Mouse (Mus musculus) heart, adult 11 months (tissue): ENCODE measurements at regions not wholly inside any gene's neighbourhood (a gene's known extent, or its start where the extent isn't known, plus 50 kb on each side); places are given as distances from the start of the nearest gene placed in this dataset.

Experiments
- DNase-seq: peaks from one replicate; pipeline ENCODE4 v3.0.0; 2022

DNA sequence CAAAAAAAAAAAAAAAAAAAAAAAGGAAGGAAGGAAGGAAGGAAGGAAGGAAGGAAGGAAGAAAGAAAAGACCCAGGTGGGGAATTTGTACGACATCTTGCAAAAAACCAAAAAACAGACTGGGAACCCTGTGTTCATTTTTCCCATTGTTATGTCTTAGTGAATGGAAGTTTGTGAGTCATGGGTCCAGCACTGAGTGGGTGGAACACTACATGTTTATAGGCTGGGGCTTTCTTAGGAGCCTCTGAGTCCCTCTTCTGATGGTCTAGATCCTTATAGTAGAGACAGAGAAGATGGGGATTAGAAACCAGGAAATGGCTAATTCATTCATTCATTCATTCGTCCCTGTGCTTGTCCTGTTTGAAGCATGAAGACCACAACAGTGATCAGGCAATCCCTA lies 105.5 kb downstream of the Tpra1 start:
- no peak for DNase-seq

DNA sequence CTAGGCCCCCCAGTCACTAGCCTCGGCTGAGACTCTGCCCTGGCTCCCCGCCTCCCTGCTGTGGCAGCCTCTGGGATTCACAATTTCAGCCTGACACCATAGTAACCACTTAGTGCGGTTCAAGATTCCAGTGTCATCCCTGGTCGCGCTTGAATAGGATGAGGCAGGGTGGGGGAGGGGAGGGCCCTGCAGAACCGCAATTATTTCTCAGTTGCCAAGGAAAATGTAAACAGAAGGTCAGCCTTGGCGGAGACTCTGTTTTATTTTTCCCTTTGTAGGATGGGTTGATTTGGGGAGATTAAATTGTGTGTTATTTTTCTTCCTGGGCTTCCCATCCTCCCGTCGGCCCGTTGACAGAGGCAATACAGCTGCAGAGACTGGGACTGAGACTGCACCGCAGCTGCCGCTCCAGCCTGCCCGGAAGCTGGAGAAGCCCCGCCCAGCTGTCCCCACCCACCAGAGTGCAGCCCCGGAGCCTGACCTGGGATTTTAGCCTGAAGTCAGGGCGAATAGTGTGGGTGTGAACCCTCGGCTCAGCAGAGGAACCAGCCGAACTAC lies 106.6 kb downstream of the Tpra1 start:
- DNase-seq: peak; percentile 98

DNA sequence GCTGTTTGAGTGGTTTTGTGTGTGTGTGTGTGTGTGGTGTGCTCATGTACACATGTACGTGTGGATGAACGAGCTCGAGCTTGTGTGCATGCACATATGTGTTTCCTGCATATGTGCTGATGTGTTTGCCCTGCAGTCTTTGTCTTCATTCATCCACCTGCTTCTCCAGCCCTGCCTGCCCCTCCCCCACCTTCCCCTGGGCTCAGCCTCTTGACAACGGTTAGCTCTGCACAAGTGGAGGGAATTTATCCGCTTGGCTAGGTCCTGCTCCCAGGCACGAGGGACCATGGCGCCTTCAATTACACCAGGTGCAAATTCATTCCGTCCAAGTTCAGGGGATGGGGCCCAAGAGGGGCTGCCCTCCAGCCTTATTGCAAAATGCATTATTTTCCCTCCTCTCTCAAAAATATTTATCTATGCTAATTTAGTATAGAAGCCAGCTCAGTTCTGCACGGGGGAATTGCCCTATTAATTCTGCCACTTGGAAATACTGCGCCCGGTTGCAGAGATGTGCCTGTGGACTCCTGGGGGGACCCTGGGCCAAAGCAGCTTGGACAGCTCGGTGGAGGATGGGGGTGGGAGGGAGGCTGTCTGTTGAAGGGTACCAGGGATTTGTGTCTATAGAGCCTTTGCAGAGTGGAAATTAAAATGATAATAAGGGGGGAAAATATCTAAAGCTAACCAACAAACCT lies 111.1 kb downstream of the Tpra1 start:
- no peak for DNase-seq

DNA sequence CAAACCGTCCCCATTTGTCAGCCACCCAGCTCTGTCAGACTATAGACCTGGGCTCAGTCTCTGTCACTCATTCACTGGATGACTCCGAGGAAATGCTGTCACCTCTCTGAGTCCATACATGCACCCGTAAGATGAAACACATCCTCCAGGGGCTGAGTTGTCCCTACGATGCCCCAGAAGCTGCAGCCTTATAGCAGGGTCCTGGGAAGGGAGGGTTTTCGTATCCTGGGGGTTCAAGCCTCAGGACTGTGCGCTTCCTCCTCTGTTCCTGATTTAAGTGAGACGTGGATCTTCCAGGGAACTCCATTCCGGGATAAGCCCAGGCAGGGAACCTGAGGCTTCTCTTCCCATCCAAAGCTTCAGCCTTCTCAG lies 111.6 kb downstream of the Tpra1 start:
- no peak for DNase-seq

DNA sequence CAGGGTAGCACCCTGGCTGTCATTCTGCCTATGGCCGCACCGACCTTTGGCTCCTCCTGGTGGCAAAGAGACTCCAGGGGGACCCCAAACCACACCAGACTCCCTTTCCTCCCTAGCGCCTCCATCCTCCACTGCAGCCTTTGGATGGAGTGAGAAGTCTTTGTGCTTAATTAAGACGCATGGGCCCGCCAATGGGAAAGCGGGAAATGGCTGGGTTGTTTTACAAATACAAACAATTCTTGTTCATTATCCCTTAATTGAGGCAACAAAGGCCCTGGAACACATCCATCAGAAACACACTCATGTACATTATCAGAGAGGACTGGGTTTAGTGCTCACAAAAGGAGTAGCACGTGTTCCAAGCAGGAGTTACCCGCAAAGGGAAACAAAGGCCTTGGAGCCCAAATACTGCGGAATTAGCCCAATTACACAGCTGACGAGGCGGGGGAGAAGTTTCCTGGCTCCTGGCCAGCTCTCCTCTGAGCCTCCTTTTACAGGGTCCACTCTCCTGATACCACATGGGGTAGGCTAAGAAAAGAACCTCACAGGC lies 122.1 kb downstream of the Tpra1 start:
- no peak for DNase-seq

DNA sequence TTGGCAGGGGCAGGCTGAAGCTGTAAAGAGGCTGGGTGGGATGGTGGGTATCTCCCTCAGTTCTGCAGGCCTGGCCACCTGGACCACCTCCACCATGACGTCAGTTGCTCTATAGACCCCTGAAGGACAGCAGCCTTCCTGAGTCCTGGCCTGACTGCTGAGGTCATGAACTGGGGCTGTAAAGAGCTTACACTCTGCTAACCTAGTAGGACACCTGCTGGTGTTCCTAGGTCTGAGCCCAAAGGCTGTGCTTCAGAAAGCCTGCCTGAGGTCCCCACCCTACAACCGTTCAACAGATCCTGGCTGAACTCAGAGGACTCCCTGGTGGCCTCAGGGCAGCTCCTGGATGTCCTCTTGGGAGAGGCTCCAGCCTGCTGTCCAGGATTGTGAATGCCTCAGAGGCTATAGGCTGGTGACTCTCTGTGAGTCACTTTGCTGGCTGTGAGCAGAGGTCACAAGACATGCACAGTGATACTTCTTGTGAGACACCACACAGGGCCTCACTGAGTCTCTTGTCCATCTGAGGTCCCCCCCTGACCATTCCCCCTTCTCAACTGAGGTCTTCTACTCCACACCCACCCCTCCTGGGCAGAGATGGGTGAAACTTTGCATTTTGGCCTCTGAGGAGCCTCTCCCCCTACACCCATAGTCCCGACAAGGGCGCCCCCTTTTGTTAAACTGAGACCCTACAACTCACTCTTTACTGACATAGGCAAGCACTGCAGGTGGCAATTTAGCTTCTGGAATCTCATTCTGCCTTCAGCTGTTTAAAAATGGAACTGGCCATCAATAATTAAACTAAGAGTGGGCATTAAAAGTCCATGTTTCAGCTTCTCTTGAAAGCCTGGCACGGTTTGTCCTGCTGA lies 131.6 kb downstream of the Tpra1 start:
- DNase-seq: no peak

DNA sequence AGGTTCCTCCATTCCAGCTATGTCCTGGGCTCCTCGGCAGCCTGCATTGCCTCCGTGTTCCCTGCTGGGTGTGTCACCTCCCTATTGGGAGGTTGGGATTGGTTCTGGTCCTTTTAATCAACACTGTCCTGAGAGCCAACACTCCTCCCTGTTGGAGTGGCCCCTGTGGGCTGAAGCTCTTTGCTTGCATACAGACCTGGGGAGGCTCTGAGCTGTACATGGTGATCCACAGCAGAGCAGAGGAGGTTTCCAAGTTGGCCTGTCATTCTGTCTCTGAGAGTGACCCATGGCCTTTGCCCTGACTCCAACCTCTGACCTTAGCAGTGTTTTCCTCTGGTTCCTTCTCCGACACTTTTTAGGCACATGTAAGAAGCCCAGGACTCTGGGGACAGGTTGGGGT lies 132.4 kb downstream of the Tpra1 start:
- peak; percentile 94 for DNase-seq

DNA sequence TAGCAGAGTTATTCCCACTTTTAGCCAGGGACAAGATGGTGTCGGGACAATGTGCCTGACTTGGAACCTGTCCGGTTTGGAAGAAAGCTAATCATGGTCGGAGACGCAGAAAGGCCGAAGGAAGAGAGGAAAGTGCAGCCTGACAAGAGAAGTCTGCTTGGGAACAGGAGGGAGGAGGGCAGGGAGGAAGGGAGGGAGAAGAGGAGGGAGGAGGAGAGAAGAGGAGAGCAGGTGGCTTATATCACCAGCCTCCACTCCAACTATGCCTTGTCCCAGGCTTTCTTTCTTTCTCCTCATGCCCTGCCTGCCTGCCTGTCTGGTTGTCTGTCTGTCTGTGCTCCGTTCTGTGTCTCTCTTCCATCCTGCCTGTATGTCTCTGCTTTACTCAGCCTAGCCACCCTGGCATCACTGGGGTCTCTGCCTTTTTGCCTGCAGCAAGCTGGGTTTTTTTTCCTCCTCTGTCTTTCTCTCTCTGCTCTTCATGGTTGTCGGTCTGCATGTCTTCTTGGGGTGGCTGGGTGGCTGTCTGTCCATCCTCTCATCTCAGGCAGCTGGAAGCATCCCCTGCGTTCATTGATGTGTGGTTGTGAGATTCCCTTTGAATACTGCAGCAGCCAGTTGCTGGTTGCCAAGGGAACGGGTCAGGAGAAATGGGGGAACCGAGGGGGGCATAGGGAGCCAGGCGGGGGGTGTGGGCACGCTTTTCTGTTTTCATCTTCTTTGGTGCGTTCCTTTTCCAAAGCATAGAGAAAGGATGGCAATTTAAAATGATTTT lies 133.2 kb downstream of the Tpra1 start:
- no peak for DNase-seq

DNA sequence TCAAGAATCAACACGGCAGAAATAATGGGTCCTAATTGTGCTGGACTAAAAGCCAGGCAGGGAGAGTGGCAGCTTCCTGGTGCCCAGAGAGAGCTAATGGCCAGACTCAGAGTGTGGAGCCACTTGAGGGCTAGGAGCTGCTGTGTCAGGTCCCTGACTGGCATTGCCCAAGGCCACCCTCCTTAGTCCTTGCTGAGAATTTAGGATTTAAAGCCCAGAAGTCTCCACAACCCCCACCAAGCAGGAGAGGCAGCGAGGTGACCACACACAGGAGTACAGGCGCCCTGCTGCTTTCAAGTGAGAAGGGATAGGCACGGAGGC lies 133.7 kb downstream of the Tpra1 start:
- DNase-seq: no peak

DNA sequence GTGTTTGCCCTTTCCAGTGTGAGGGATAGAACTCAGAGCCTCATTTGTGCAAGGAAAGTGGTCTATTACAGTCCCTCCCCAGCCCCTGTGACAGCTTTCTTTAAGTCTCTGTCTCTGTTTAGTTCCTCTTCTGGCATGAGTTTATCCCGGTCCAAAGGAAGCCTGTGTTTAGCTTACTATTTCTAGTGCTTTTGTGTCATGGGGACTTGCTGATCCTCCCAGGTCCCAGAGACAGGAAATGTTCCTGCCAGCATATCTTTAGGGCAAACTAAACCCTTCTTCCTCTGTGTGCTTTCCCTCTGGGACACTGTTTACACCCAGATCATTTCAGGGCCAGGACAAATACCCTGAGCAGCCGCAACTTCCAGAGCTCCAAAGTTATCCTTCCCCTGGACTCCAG lies 135.3 kb downstream of the Tpra1 start:
- no peak for DNase-seq

DNA sequence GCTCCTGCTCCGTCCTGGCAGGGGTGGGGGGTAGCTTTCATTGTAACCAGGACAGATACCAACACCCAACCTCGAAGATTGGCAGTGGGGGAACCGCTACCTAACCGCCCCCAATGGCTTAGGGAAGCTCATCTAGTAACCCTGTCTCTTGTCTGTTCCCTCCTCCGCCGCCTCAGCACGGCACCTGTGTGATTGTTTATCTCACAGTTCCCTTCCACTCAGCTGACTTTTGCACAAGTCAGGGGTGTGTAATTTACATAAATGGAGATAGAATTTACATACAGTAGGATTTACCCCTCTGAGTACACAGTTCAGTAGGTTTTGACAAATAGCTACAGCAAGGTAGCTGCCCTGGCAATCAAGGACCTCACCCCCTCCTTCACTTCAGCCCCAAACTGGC lies 135.8 kb downstream of the Tpra1 start:
- DNase-seq: no peak

DNA sequence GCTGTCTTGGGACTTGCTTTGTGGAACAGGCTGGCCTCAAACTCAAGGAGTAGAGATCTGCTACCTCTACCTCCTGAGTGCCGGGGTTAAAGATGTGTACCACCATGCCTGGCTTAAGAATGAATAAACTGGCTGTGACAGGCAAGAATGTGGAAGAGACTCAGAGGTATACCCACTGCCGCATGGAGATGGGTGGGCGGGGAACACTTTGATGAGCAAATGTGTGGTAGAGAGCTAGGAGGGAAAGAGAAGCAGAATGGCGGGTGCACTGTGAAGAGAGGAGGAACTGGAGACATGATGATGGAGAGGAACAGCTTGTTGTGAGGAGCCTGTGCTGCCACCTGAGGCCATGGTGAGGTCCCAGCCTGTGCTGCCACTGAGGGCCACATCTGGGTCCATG lies 138.9 kb downstream of the Tpra1 start:
- DNase-seq: no peak

DNA sequence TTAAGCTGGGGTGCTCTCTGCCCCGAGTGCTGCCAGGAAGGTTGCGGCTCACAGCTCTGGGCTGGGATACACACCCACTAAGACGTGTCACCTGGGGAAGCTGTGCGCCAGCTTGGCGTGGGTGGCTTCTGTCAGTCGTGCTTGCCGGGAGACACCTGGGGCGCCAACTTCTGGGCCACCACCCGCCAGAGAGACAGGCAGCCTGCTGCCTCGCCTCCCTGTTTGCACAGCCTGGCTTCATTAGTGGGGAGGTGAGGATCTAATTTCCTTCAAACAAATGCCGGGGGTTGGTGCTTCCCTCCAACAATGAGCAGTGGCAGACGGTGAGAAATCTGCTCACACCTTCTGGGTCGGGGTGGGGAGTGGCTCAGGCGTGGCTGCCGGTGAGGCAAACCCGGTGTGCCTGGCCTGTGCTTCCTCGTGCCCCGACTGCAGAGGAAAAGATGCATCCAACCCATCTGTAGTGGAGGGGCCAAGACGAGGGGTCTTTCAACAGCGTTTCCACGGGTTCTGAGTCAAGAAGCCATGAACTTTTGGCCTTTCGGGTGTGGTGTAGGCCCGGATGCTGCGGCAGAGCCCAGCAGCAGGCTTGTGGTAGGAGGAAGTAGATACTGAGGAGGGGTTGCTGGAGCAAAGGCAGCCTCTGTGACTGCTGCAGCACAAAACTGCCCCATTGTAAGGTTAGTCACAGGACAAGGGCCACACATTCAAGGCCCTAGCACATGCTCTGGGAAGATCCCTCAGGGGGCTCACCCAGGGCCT lies 140.6 kb downstream of the Tpra1 start:
- DNase-seq: peak; percentile 91

DNA sequence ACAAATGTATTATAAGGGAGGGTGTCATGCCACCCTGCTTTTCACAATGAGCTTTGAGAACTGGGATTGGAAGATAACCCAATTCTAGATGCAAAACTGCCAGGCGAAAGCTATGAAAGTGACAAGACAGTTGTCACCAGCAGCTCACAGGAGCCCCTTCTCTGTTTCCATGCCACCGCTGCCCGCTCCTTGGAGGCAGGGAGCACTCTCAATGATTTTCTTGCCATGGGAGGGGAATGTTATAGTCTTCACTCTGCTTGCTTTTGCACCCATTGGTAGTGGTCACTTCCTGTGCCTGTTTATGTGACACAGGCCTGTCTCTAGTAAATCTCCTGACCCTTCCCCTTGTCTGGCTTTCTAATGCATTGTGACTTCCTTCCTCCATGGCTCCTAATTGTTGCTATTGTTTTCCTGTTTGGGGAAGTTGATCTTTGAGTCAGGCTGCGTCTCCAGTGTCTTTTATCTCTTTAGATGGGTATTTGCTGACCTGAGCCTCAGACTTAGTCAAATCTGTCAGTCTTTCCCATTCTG lies 143.4 kb downstream of the Tpra1 start:
- DNase-seq: no peak

DNA sequence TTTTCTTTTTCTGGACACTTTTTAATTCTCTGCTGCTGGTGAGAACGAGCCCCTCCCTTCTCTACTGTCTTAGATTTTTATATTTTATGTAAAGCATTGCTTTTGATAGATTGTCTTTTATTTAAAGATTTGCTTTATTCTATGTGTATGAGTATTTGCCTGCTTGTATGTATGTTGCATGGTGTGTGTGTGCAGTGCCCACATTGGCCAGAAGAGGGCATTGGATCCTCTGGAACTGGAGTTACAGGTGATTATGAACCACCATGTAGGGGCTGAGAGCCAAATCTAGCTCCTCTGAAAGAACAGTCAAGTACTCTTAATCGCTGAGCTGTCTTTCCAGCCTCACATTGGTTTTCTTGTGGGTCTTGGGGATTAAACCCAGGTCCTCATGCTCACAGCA lies 144.4 kb downstream of the Tpra1 start:
- no peak for DNase-seq

DNA sequence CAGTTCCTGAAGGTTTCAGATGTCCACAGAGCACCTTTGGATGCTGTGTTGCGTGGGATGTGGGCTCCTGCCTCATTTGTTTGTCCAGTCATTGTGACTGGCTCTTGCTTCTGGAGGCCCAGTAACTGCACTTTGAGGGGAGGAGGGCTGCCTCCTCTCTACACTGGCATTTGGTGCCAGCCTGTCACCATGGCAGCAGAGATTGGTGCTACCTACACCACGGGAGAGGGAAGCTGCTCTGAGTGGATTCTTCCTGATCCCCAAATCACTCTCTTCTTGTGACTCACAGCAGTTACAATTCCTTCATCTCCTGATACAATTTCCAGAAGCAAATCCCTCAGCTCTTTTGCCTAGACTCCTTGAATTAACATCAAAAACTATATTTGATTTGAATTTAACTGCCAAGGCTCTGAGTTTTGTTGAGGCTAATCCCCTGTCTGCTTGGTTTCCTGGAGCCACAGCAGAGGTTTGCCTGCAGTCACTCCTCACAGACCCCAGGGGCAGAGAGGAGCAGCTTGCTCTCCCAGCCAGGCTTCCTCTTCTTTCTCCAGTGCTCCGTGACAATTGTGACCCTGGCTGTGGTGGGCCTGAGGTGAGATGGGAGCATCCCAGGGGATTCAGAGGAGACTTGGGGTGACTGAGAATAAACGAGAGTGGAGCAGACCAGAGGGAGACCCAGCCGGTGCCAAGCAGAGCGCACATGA lies 145.7 kb downstream of the Tpra1 start:
- DNase-seq: no peak

DNA sequence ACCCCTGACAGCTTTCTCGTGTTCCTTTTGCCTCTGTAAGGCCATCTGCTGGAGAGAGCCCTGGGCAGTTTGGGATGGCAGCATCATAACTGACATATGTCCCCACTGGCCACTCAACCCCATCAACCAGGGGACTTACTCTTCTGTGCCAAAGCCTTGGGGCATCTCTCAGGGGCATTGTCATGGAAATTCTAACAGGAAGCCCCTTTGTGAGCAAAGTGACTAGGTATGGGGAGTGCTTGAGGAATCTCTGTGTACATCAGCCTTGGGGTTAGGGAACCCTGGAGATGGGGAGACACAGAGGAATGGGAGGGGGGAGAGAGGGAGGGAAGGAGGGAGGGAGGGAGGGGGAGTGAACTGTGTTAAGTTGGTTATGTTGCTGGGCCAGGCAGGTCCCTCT lies 147.2 kb downstream of the Tpra1 start:
- DNase-seq: no peak

DNA sequence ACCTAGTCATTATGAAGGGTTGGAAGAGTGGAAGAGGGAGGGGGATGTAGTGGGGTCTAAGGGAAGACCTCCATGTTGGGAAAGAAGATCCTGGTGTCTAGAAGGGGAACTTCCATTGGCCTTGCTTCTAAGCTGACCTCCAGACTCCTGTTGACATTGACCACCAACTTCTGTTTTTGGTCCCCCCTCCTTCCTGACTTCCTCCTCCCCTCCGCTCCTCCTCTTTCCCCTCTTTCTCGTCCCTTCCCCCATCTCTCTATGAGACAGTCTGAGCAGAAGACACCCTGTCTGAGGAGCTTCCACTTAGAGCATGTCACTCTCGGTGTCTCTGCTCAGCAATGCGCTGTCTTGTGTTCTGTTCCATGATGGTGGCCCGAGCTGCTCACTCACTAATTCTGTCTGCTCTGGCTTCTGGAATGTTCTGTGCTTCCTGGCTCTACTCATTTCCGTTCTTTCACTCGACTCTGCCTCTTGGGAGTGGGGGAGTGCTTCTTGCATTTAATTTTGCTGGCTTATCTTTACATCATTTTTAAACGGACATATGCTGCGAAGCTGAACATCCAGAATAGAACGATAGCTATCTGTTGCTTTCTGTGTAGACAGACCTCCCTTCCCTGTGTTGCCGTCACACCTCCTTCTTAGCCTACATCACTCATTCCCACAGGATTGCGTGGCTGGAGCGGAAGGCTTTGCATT lies 148.7 kb downstream of the Tpra1 start:
- DNase-seq: peak; percentile 91

DNA sequence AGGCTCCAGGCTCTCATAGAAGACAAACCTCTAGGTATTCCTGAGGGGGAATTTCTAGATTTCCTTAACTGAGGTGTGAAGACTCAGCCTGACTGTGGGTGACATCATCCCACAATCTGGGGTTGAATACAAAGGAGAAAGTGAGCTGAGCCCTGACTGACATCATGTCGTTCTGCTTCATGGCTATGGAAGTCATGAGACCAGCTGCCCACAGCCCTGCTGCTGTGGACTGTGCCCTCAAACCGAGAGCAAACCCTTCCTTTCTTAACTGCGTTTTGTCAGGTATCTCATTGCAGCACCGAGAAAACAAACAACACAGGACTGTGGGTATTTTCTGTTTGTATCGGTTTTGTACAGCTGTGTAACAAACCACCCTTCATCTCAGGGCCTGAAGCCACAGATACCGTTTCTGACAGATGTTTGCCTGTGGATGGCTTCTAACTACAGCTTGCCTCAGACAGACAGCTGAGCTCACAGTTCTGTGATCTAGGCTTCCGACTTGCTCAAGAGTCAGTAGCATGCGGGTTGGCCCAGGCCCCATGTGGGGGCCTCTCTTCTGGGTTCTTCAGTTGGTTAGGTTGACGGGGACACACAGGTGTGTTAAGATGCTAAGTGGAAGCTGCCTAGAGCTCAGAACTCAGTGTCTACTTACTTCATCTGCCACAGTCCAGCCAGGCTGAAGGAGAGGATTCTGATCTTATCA lies 150.9 kb downstream of the Tpra1 start:
- DNase-seq: no peak

DNA sequence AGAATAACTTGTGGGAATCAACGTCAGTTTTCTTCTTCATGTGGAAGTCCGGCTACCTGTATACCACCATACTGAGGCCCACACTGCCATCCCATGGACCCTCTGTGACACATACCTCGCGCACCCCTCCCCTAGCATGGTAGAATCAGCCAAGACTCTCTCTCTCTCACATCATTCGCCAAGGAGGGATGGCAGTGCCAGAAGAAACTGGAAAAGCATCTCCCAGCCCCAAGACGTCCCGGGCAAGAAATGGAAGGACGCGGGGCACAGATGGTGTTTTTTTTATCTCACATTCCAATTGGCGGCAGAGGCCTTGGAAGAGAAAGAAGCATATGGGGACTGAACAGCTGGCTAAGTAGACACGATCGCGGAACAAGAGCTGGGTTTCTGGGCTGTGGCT lies 152.0 kb downstream of the Tpra1 start:
- no peak for DNase-seq
